Mouse (Mus musculus) C2C12 (cell line): ENCODE results near the gene Retreg1. TPM values are rescaled to one million over a fixed set of nuclear protein-coding genes. Genes with fewer than 3 reads are reported as not detected.
A peak's percentile ranks its signal among the peaks of the same experiment; 100 is the strongest.
"Not testable (repeated sequence)": the region's sequence is repeated elsewhere in the genome, so short reads cannot be mapped to it uniquely, and the experiment has no call there.

Source experiments
- H3K27me3 ChIP-seq: one replicate; pipeline ENCODE4 v1.6.1; 2011; ENCODE audit not compliant: control insufficient read depth, insufficient read depth, insufficient read length
- H3K36me3 ChIP-seq: one replicate; pipeline ENCODE4 v1.6.1; 2011; ENCODE audit not compliant: control insufficient read depth, insufficient read depth
- H3K4me3 ChIP-seq: one replicate; pipeline ENCODE4 v1.5.1; 2011; ENCODE audit warnings: mild to moderate bottlenecking, control low read depth; ENCODE audit not compliant: poor library complexity, insufficient read depth, severe bottlenecking
- H3K79me2 ChIP-seq: one replicate; pipeline ENCODE4 v1.6.1; 2011; ENCODE audit not compliant: control insufficient read depth, insufficient read depth
- H3K79me3 ChIP-seq: one replicate; pipeline ENCODE4 v1.6.1; 2011; ENCODE audit warnings: low read depth, control low read depth
- H3ac ChIP-seq: one replicate; pipeline ENCODE3; 2011; ENCODE audit warnings: low read depth; ENCODE audit not compliant: control insufficient read depth, insufficient read length
- CEBPB ChIP-seq: IDR thresholded peaks from one replicate; pipeline ENCODE4 v1.6.1; 2011; ENCODE audit warnings: low read depth, mild to moderate bottlenecking, control low read depth, moderate library complexity
- CTCF ChIP-seq: IDR thresholded peaks from one replicate; pipeline ENCODE4 v1.5.1; 2011; ENCODE audit not compliant: control insufficient read depth, insufficient read depth, insufficient read length
- FOSL1 ChIP-seq: IDR thresholded peaks from one replicate; pipeline ENCODE4 v1.8.0; 2011; ENCODE audit warnings: mild to moderate bottlenecking, low read length; ENCODE audit not compliant: poor library complexity, insufficient read depth, severe bottlenecking
- MAX ChIP-seq: IDR thresholded peaks from one replicate; pipeline ENCODE4 v1.6.1; 2011; ENCODE audit warnings: mild to moderate bottlenecking, control low read depth
- MYOD1 ChIP-seq: IDR thresholded peaks from one replicate; pipeline ENCODE4 v1.6.1; 2011; ENCODE audit warnings: low read depth; ENCODE audit not compliant: control insufficient read depth, insufficient read length
- MYOG ChIP-seq: IDR thresholded peaks from one replicate; pipeline ENCODE4 v1.6.1; 2011; ENCODE audit not compliant: control insufficient read depth, insufficient read length; ENCODE audit errors: extremely low read depth
- USF1 ChIP-seq: IDR thresholded peaks from one replicate; pipeline ENCODE4 v1.6.1; 2011; ENCODE audit warnings: low read depth, mild to moderate bottlenecking, control low read depth, moderate library complexity
- polyA plus RNA-seq: library from polyadenylated mRNA; unstranded; fragments of >200 nt; fragmentation: generic; extraction: Trizol; gene quantifications from one replicate; pipeline ENCODE4 v1.2.1, GENCODE M21; 2012; ENCODE audit warnings: missing spikeins

Retreg1 gene
- polyA plus RNA-seq, 1 experiment: 32.8 TPM

DNA sequence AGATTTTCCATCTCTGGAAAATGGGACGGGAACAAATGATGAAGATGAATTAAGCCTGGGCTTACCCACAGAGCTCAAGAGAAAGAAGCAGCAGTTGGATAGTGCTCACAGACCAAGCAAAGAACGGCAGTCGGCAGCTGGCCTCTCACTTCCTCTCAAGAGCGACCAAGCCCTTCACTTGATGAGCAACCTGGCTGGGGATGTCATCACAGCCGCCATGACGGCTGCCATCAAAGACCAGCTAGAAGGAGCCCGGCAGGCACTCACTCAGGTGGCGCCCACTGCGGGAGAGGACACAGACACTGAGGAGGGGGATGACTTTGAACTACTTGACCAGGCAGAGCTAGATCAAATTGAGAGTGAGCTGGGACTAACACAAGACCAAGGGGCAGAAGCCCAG is 128.6 kb downstream of the Retreg1 start:
- H3K79me2 ChIP-seq: no peaks in the 10 kb centered on the region
- no peak overlapping the region for H3ac ChIP-seq
- no peaks in the 10 kb centered on the region for H3K79me3 ChIP-seq
- no peak overlapping the region for H3K4me3 ChIP-seq
- H3K27me3 ChIP-seq: no peaks in the 10 kb centered on the region
- H3K36me3 ChIP-seq: peaks cover 11% of the 10 kb centered on the region
- TF ChIP-seq CEBPB (no peak), FOSL1 (no peak), USF1 (no peak), MYOG (no peak), CTCF (no peak), MYOD1 (no peak), MAX (no peak)

DNA sequence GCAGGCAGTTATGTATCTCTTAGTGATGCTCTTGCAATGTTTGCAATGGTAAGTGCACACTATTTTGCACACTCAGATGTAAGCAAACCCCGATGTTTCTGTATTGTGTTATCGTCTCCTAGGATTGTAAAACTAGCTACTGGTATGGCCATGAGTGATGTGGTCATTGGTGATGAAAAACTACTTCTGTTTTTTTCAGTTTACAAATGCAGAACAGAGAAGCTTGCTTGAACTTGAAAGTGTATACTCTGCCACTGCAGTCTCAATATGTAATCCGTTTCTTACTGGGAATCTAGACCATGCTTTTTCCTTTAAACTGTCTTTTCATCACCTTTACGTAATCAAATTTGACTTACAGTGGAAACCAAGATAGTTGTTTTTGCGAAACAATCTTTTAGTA is 129.8 kb downstream of the Retreg1 start:
- Histone ChIP-seq H3K79me3 (no peaks in the 10 kb centered on the region), H3K4me3 (no peak overlapping the region), H3K79me2 (no peaks in the 10 kb centered on the region), H3K27me3 (no peaks in the 10 kb centered on the region), H3K36me3 (peaks cover 11% of the 10 kb centered on the region), H3ac (no peak overlapping the region)
- TF ChIP-seq FOSL1 (no peak), CEBPB (no peak), MYOD1 (no peak), USF1 (no peak), MAX (no peak), MYOG (no peak)

DNA sequence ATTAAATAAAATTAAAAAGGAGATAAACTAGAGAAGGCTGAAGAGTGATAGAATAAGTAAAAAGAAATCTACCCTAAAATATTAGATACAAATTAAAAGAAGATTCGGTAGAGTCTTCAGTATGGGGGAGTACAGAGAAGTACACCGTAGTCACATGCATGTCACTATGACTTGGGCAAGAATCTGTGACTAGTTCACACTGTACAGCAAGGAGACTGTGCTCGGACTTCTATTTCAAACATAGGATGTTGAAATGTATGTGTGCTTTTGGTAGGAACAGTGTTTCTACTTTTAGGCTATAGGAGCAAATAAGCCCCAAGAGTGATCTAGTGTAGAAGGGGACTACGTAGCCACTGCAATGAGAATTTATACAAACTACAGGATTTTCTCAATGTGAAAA is 131.4 kb downstream of the Retreg1 start:
- TF ChIP-seq CTCF (no peak), MAX (no peak), CEBPB (no peak), USF1 (no peak), FOSL1 (no peak), MYOD1 (no peak), MYOG (no peak)
- H3ac ChIP-seq: no peak overlapping the region
- H3K36me3 ChIP-seq: peaks cover 7% of the 10 kb centered on the region
- no peaks in the 10 kb centered on the region for H3K79me2 ChIP-seq
- no peak overlapping the region for H3K4me3 ChIP-seq
- no peaks in the 10 kb centered on the region for H3K27me3 ChIP-seq
- no peaks in the 10 kb centered on the region for H3K79me3 ChIP-seq

DNA sequence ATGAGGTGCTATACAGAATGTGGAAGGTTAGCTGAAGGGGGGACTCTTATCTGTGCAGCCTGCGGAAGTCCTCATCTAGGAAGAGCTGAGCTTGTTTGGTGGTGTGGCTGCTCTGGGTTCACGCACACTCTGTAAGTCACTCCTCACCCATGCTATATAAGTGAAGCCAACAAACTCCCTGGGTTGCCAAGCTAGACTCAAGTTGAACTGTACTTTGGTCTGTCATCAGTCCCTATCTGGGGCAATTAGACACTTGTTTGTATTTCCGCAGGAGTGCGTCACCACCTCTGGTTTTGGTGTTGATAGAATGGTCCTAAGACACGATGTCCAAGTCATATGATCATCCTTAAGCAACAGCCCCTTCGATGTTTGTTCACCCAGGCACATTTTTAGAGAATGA is 132.8 kb downstream of the Retreg1 start:
- Histone ChIP-seq H3K27me3 (no peaks in the 10 kb centered on the region), H3K36me3 (peaks cover 7% of the 10 kb centered on the region), H3K79me2 (no peaks in the 10 kb centered on the region), H3K4me3 (no peak overlapping the region), H3K79me3 (no peaks in the 10 kb centered on the region), H3ac (no peak overlapping the region)
- no peak for TF ChIP-seq FOSL1
- no peak for TF ChIP-seq CEBPB
- TF ChIP-seq USF1: no peak
- TF ChIP-seq MYOD1: no peak
- no peak for TF ChIP-seq MYOG
- TF ChIP-seq CTCF: no peak
- no peak for TF ChIP-seq MAX

DNA sequence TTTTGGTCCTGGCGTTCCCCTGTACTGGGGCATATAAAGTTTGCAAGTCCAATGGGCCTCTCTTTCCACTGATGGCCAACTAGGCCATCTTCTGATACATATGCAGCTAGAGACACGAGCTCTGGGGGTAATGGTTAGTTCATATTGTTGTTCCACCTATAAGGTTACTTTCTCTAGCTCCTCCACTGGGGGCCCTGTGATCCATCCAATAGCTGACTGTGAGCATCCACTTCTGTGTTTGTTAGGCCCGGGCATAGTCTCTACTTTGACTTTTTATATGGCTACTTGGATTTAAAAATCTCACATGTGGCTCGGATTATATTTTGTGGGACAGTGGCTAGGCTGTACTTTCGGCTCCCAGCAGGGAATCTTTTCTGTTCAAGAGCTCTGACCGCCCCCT is 140.6 kb downstream of the Retreg1 start:
- Histone ChIP-seq H3K4me3 (peak overlapping the region; percentile 99), H3K79me2 (peaks cover 45% of the 10 kb centered on the region), H3ac (peak overlapping the region; percentile 81), H3K79me3 (peaks cover 42% of the 10 kb centered on the region), H3K36me3 (peaks cover 32% of the 10 kb centered on the region)
- not testable (repeated sequence) for H3K27me3 ChIP-seq

DNA sequence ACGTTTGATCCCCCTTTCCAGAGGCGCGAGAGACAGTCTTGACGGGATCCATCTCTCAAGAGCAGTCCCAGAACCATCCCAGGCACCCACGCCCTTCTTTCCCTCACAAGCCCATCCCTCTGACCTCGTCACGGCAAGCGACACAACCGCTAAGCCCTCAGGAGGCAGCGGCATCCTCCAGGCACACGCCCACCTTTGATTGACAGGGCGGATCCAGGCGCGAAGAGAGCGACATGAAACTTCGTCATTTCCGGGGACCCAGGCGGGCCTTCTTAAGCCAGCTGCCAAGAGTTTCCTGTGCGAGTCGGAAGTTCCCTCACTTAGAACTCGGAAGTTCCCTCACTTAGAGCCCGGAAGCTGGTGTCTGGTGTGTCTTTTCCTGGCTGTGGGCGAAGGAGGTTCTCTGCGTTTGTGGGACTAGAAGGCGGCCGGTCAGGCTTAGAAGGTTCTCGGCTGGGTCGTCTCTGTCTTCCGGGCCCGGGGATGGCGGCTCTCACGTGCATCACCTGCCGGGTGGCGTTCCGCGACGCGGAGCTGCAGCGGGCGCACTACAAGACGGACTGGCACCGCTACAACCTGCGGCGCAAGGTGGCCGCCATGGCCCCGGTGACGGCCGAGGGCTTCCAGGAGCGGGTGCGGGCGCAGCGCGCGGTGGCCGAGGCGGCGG is 141.2 kb downstream of the Retreg1 start, which contains the start of gene Zfp622:
TSS of gene Zfp622 (plus strand) at position 300 of the 667 bp plus-strand sequence.
- peak within 1 kb of the TSS; percentile 95 for H3ac ChIP-seq

More for the DNA sequence above, 141.2 kb downstream of the Retreg1 start, which contains the start of gene Zfp622:
- H3K36me3 ChIP-seq: peaks cover 38% of the 10 kb centered on the region
- H3K79me3 ChIP-seq: peaks cover 48% of the 10 kb centered on the region
- TF ChIP-seq MAX: peak; percentile 64
- TF ChIP-seq USF1: no peak
- H3K27me3 ChIP-seq: no peaks in the 10 kb centered on the region
- peak within 1 kb of the TSS; percentile 99 for H3K4me3 ChIP-seq
- peaks cover 51% of the 10 kb centered on the region for H3K79me2 ChIP-seq
